Mouse (Mus musculus) neural tube, embryonic 11.5 days (tissue): ENCODE measurements around the gene Leng8. TPM values are rescaled to one million over a fixed set of nuclear protein-coding genes. Genes with fewer than 3 reads are reported as not detected.
A peak's percentile ranks its signal among the peaks of the same experiment; 100 is the strongest.

Experiments
- ATAC-seq: fragments of 200-750 bp; cut with Nextera tagmentation; 2 replicates; pipeline ENCODE4 v1.8.0; 2017; ENCODE audit warnings: moderate number of reproducible peaks, mild to moderate bottlenecking, moderate TSS enrichment, moderate library complexity; ENCODE audit not compliant: insufficient read depth, low FRiP score, low TSS enrichment
- DNase-seq: peaks from one replicate; pipeline ENCODE4 v3.0.0-alpha.2; 2015; ENCODE audit warnings: low spot score
- H3K27ac ChIP-seq: fragments of 300-500 bp; sonication (generic); 2 replicates; pipeline ENCODE4 v1.5.1; 2014; ENCODE audit warnings: low read depth, mild to moderate bottlenecking, low read length
- H3K27me3 ChIP-seq: fragments of 300-500 bp; sonication (generic); 2 replicates; pipeline ENCODE4 v1.6.1; 2014; ENCODE audit warnings: mild to moderate bottlenecking, low read length, mixed read lengths; ENCODE audit not compliant: control insufficient read depth, insufficient read depth
- H3K36me3 ChIP-seq: fragments of 300-500 bp; sonication (generic); 2 replicates; pipeline ENCODE4 v1.6.1; 2014; ENCODE audit warnings: mild to moderate bottlenecking, low read length, moderate library complexity, mixed read lengths; ENCODE audit not compliant: control insufficient read depth, insufficient read depth
- H3K4me1 ChIP-seq: fragments of 300-500 bp; sonication (generic); 2 replicates; pipeline ENCODE4 v1.6.1; 2014; ENCODE audit warnings: low read length, mixed read lengths; ENCODE audit not compliant: control insufficient read depth, insufficient read depth
- H3K4me2 ChIP-seq: fragments of 300-500 bp; sonication (generic); 2 replicates; pipeline ENCODE4 v1.6.1; 2014; ENCODE audit warnings: low read depth, mild to moderate bottlenecking, moderate library complexity
- H3K4me3 ChIP-seq: fragments of 300-500 bp; sonication (generic); 2 replicates; pipeline ENCODE4 v1.5.1; 2014; ENCODE audit warnings: low read depth, low read length
- H3K9ac ChIP-seq: fragments of 300-500 bp; sonication (generic); 2 replicates; pipeline ENCODE4 v1.6.1; 2014; ENCODE audit warnings: mild to moderate bottlenecking, low read length
- H3K9me3 ChIP-seq: fragments of 300-500 bp; sonication (generic); 2 replicates; pipeline ENCODE4 v1.6.1; 2016; ENCODE audit warnings: low read length; ENCODE audit not compliant: control insufficient read depth
- WGBS: fragments of 180-500 bp; shearing (Covaris S2); extraction: QIAGEN DNeasy Blood & Tissue Kit; methylation state at CpG from one replicate; pipeline ENCODE4 v1.1.7; 2014; 5-methylcytosine and 5-hydroxymethylcytosine counted together
- polyA plus RNA-seq: library from polyadenylated mRNA; unstranded; fragments of >200 nt; fragmentation: Nextera tagmentation; extraction: Ambion mirVana; gene quantifications from 2 replicates; pipeline ENCODE4 v1.2.1, GENCODE M21; 2014

The Leng8 gene
- polyA plus RNA-seq, 1 experiment from 2014 or later = 50.3 TPM

DNA sequence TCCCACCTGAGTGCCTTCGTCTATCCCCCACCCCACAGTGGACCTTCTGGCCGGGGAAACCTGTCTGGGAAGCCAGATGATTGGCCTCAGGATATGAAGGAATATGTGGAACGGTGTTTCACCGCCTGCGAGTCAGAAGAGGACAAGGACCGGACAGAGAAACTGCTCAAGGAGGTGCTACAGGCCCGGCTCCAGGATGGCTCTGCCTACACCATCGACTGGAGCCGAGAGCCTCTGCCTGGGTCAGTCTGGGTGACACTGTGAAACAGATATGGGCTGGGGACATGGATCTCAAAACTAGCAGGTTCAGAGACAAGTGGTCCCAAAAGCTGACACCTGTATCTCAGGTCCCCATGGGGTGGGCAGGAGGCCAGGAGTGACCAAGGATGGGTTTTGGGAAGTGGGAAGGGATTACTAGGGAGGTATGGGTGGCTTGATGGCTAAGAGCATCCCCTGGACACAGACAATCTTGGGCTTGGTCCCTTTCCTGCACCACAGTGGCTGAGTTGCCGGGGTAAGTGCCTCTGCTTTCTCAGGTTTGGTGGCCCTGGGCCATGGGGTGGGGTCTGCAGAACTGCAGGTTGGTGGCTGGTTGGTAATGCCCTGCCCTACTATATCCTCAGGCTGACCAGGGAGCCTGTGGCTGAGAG, 6.1 kb downstream of the Leng8 start:
- no peaks in the 10 kb centered on the region for H3K27me3 ChIP-seq
- no peaks in the 10 kb centered on the region for H3K9me3 ChIP-seq
- peaks cover 2% of the 10 kb centered on the region; the same call in 1 of the 2 replicates for H3K4me1 ChIP-seq
- H3K4me3 ChIP-seq = no peak overlapping the region
- H3K4me2 ChIP-seq = no peak overlapping the region
- H3K27ac ChIP-seq = no peak overlapping the region
- ATAC-seq = no peak
- WGBS = 98% methylated on average over 10 of the region's 10 CpGs
- no peak for DNase-seq
- H3K36me3 ChIP-seq = peaks cover 50% of the 10 kb centered on the region
- no peak overlapping the region for H3K9ac ChIP-seq

DNA sequence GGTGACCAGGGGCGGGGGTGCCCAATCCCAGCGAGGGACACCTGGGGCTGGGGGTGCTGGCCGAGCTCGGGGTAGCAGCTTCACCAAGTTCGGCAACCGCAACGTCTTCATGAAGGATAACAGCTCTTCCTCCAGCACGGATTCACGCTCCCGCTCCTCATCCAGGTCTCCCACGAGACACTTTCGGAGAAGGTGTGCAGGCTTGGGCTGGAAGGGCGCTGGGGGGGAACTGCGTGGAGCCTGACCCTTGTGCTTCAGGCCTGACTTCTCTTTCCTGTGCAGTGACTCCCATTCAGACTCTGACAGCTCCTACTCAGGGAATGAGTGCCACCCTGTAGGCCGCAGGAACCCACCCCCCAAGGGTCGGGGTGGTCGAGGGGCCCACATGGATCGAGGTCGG, 6.7 kb downstream of the Leng8 start:
- Histone ChIP-seq H3K27me3 (no peaks in the 10 kb centered on the region), H3K9ac (no peak overlapping the region), H3K4me3 (no peak overlapping the region), H3K4me1 (no peaks in the 10 kb centered on the region), H3K36me3 (peaks cover 53% of the 10 kb centered on the region), H3K9me3 (no peaks in the 10 kb centered on the region), H3K4me2 (no peak overlapping the region), H3K27ac (no peak overlapping the region)
- no peak for ATAC-seq
- no peak for DNase-seq
- WGBS = 97% methylated on average over 19 of the region's 19 CpGs

DNA sequence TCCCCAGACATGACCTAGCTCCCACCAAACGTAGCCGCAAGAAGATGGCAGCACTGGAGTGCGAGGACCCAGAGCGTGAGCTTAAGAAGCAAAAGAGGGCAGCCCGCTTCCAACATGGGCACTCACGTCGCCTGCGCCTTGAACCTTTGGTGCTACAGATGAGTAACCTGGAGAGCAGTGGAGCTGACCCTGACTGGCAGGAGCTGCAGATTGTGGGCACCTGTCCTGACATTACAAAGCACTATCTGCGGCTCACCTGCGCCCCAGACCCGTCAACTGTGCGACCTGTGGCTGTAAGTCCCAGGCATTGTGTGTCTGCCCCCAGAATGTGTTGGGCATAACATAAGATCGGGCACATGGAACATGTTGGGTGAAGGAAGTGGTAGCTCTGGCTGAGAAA, 7.2 kb downstream of the Leng8 start:
- Histone ChIP-seq H3K27me3 (no peaks in the 10 kb centered on the region), H3K27ac (no peak overlapping the region), H3K36me3 (peaks cover 53% of the 10 kb centered on the region), H3K4me2 (no peak overlapping the region), H3K9ac (no peak overlapping the region), H3K4me1 (no peaks in the 10 kb centered on the region), H3K4me3 (no peak overlapping the region), H3K9me3 (no peaks in the 10 kb centered on the region)
- WGBS = 99% methylated on average over 13 of the region's 13 CpGs
- ATAC-seq = no peak
- DNase-seq = no peak

DNA sequence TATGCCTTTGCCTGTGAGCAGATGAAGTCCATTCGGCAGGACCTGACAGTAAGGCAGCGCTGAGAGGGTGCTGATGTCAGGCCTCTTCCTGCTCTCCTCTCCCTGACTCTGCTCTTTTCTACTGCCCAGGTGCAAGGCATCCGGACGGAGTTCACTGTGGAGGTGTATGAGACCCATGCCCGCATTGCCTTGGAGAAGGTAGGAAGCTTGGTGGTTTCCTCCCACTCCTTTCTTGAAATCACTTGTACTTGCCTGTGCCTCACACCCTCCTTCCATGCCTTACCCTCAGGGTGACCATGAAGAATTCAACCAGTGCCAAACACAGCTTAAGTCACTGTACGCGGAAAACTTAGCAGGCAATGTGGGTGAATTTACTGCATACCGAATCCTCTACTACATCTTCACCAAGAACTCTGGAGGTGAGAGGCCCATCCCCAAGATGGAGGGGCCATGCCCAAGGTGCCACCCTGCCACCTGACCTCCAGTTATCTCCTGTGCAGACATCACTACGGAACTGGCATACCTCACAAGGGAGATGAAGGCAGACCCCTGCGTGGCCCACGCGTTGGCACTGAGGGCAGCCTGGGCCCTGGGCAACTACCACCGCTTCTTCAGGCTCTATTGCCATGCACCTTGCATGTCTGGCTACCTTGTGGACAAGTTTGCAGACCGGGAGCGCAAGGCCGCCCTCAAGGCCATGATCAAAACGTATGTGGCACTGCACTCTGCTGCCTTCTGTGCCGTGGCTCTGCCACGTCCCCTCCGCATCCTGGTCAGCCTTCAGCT, 8.1 kb downstream of the Leng8 start:
- Histone ChIP-seq H3K4me1 (no peaks in the 10 kb centered on the region), H3K27me3 (no peaks in the 10 kb centered on the region), H3K4me3 (no peak overlapping the region), H3K4me2 (no peak overlapping the region), H3K27ac (no peak overlapping the region), H3K9ac (no peak overlapping the region), H3K36me3 (peaks cover 45% of the 10 kb centered on the region), H3K9me3 (no peaks in the 10 kb centered on the region)
- no peak for DNase-seq
- ATAC-seq = no peak
- WGBS = 95% methylated on average over 20 of the region's 20 CpGs

DNA sequence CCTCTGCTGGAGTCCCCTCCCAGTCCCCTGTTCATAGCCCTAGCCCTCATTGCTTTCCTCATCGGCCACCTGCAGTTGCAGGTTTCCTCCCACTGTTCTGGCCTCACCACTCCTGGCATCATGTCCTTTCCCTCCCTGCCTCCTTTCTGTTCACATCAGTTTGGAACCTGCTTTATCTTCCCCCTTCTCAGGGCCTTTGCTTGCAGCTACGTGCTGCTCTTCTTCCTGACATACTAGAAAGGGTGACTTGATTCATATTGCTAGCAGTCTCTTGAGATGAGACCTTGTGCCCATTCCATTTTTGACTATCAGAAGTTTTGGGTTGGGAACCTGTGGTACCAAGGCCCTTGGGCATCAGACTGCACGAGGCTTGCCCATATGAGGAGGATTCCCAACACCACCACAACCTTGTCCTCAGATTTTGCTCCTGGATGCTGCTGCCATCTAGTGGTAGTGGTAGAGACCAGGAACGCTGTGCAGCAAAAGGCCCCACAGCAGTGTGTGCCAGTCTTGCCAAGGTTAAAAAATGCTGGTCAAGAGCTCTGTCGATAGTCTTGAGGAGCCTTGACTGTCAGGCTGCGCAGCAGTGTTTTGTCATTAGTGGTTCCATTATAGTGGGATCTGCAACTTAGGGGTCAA, 8.8 kb downstream of the Leng8 start:
- Histone ChIP-seq H3K9me3 (no peaks in the 10 kb centered on the region), H3K4me3 (no peak overlapping the region), H3K9ac (no peak overlapping the region), H3K4me1 (no peaks in the 10 kb centered on the region), H3K36me3 (peaks cover 44% of the 10 kb centered on the region), H3K27me3 (peaks cover 4% of the 10 kb centered on the region), H3K27ac (no peak overlapping the region), H3K4me2 (no peak overlapping the region)
- DNase-seq (peak; percentile 61), ATAC-seq (no peak)
- WGBS = 77% methylated on average over 6 of the region's 6 CpGs

DNA sequence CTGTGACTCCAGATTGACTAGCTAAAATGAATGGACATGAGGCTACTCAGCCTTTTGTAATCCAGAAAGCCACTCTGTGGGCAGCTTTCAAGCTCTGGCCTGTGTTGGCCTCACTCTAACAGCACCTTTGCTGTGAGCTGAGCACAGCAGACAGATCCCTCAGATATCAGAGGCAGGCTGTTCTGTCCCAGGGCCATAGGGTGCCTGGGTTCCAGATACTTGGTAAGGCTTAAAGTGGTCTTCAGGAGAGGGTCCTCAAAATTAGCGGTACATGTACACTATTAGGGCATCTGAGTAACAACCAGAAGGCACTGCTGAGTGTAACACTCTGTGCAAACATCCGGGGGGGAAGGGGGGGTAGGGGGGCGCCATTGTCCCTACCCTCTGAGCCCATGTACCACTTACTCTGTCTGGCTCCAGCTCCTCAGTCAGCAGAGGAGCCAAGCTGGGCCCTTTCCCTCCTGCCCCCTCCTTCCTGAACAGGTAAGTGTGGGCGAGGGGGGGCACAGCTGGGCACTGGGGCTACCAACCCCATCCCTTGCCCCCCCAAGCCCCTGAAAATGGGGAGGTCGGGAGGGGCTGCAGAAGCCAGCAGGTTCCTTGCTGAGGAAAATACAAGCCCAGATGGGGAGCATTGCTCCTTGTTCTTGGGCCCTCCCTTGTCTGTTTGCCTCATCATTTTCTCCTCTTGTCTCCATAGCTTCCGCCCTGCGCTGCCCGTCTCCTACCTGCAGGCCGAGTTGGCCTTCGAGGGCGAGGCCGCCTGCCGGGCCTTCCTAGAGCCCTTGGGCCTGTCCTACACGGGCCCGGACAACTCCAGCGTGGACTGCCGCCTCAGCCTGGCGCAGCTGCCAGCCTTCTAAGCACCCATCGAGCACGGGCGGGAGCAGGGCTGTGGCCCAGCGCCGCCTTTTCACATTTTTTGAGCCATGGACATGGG, 9.7 kb downstream of the Leng8 start:
- no peak overlapping the region for H3K27ac ChIP-seq
- no peaks in the 10 kb centered on the region for H3K4me1 ChIP-seq
- ATAC-seq = no peak
- no peak overlapping the region for H3K4me2 ChIP-seq
- H3K4me3 ChIP-seq = no peak overlapping the region
- no peaks in the 10 kb centered on the region for H3K9me3 ChIP-seq
- H3K9ac ChIP-seq = no peak overlapping the region
- DNase-seq = no peak
- 94% methylated on average over 23 of the region's 23 CpGs for WGBS
- peaks cover 41% of the 10 kb centered on the region for H3K36me3 ChIP-seq
- peaks cover 12% of the 10 kb centered on the region for H3K27me3 ChIP-seq

DNA sequence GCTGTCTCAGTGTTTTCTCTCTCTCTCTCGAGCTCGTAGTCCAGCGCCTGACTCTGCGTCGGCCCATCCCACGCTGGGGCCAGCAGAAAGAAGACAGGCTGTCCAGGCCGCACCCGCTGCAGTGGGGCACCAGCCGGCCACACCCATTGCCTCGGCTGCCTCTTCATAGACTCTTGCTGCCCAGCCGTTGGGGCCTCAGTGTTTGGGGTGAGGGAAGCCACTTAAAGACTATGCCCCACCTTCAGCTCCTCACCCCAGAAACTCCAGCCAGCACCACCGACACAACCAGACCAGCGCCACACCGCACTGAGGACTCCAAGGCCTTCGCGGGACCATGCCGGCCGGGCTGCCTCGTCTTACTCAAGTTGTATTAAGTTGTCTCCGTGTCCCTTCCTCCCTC, 10.5 kb downstream of the Leng8 start:
- no peak overlapping the region for H3K4me3 ChIP-seq
- ATAC-seq (no peak), DNase-seq (no peak)
- 93% methylated on average over 18 of the region's 20 CpGs for WGBS
- no peaks in the 10 kb centered on the region for H3K4me1 ChIP-seq
- no peaks in the 10 kb centered on the region for H3K9me3 ChIP-seq
- no peak overlapping the region for H3K9ac ChIP-seq
- H3K4me2 ChIP-seq = no peak overlapping the region
- H3K27me3 ChIP-seq = peaks cover 16% of the 10 kb centered on the region
- peaks cover 39% of the 10 kb centered on the region for H3K36me3 ChIP-seq
- H3K27ac ChIP-seq = no peak overlapping the region

DNA sequence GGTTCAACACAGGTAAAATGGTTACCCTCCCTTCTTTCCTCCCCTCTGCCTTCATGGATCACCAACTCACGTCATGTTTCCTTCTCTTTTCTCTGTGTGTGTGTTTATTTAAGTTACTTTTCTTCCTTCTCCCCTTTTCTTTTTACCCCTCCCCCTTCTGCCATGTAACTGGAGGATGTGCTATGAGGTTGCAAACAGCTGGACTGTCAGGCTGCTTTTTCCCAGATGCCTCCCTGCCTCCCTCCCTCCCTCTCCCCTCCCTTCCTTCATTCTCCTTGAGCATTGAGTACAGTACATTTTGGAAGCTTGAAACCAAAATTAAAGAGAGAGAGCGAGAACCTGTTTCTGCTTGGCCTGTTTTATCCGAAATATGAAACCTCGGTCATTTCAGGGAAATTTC, 11.0 kb downstream of the Leng8 start:
- ATAC-seq = no peak
- no peaks in the 10 kb centered on the region for H3K4me1 ChIP-seq
- H3K27ac ChIP-seq = no peak overlapping the region
- WGBS = 95% methylated on average over 4 of the region's 4 CpGs
- no peak overlapping the region for H3K4me3 ChIP-seq
- no peaks in the 10 kb centered on the region for H3K9me3 ChIP-seq
- H3K9ac ChIP-seq = no peak overlapping the region
- no peak for DNase-seq
- H3K4me2 ChIP-seq = no peak overlapping the region
- peaks cover 34% of the 10 kb centered on the region for H3K36me3 ChIP-seq
- peaks cover 16% of the 10 kb centered on the region for H3K27me3 ChIP-seq
